Mouse (Mus musculus): ENCODE results near the gene Higd1a. TPM values are rescaled to one million over a fixed set of nuclear protein-coding genes. Genes with fewer than 3 reads are reported as not detected.
A peak's percentile ranks its signal among the peaks of the same experiment; 100 is the strongest.

Gene Higd1a
- polyA plus RNA-seq, 1 experiment from 2014 or later = 317 TPM

- H3K9me3 ChIP-seq (replicated peaks; ENCODE audit: control insufficient read depth, low read length) = no peaks in the 10 kb centered on the region
- no peak overlapping the region for H3K4me3 ChIP-seq (replicated peaks; ENCODE audit: low read length)
- H3K9ac ChIP-seq (ENCODE audit: low read length) = no peak overlapping the region
- no peak overlapping the region for H3K27ac ChIP-seq (ENCODE audit: low read length)
- ATAC-seq (ENCODE audit: insufficient read depth, low FRiP score) = no peak
- H3K4me1 ChIP-seq (ENCODE audit: control insufficient read depth, insufficient read depth, low read length) = peaks cover 3% of the 10 kb centered on the region; the same call in 1 of the 2 replicates
- no peaks in the 10 kb centered on the region for H3K36me3 ChIP-seq (ENCODE audit: control insufficient read depth, insufficient read depth, low read length)
- 84% methylated on average over 5 of the region's 5 CpGs for WGBS
- no peaks in the 10 kb centered on the region for H3K27me3 ChIP-seq (ENCODE audit: control insufficient read depth, insufficient read depth, low read length)
- no peak overlapping the region for H3K4me2 ChIP-seq (ENCODE audit: low read depth, low read length)
Measured at GRCm38 (mm10) chr9:121900282-121900855, 42.2 kb upstream of the Higd1a start.

DNA sequence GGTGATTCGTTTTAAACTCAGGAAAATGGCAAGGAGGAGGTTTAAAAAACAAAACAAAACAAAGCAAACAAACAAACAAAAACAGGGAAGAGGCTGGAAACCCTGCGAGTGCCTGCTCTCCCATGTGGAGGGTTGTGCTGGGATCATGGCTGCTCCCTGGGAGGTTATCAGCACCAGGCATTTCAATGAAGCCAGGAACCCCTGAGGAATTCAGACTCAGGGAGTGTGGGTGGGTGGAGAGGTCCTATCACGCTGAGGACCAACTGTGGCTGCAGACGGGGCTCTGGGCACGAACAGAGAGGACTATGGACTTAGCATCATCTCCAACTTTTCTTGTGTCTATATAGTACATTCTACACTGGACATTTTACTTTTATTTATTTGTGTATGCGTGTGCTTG is 41.1 kb upstream of the Higd1a start:
- no peaks in the 10 kb centered on the region for H3K9me3 ChIP-seq (replicated peaks; ENCODE audit: control insufficient read depth, low read length)
- H3K4me3 ChIP-seq (replicated peaks; ENCODE audit: low read length) = no peak overlapping the region
- no peak overlapping the region for H3K9ac ChIP-seq (ENCODE audit: low read length)
- H3K27me3 ChIP-seq (ENCODE audit: control insufficient read depth, insufficient read depth, low read length) = no peaks in the 10 kb centered on the region
- WGBS = 62% methylated on average over 6 of the region's 6 CpGs
- H3K27ac ChIP-seq (ENCODE audit: low read length) = no peak overlapping the region
- no peaks in the 10 kb centered on the region for H3K36me3 ChIP-seq (ENCODE audit: control insufficient read depth, insufficient read depth, low read length)
- no peak for ATAC-seq (ENCODE audit: insufficient read depth, low FRiP score)
- H3K4me2 ChIP-seq (ENCODE audit: low read depth, low read length) = no peak overlapping the region
- H3K4me1 ChIP-seq (ENCODE audit: control insufficient read depth, insufficient read depth, low read length) = peaks cover 11% of the 10 kb centered on the region; the same call in 1 of the 2 replicates

- ATAC-seq (ENCODE audit: insufficient read depth, low FRiP score) = no peak
- Histone ChIP-seq H3K4me3 (replicated peaks; ENCODE audit: low read length) (no peak within 1 kb of the TSS), H3K4me2 (ENCODE audit: low read depth, low read length) (no peak within 1 kb of the TSS), H3K9ac (ENCODE audit: low read length) (no peak within 1 kb of the TSS), H3K9me3 (replicated peaks; ENCODE audit: control insufficient read depth, low read length) (no peaks in the 10 kb centered on the region), H3K27ac (ENCODE audit: low read length) (peak within 1 kb of the TSS; percentile 81), H3K36me3 (ENCODE audit: control insufficient read depth, insufficient read depth, low read length) (no peaks in the 10 kb centered on the region), H3K27me3 (ENCODE audit: control insufficient read depth, insufficient read depth, low read length) (no peaks in the 10 kb centered on the region), H3K4me1 (ENCODE audit: control insufficient read depth, insufficient read depth, low read length) (peaks cover 13% of the 10 kb centered on the region; the same call in 1 of the 2 replicates)
- 76% methylated on average over 9 of the region's 9 CpGs for WGBS
Measured at GRCm38 (mm10) chr9:121898245-121898644, 40.1 kb upstream of the Higd1a start, which contains the start of gene Ackr2. Gene Ackr2 (plus strand): TSS chr9:121898355.

DNA sequence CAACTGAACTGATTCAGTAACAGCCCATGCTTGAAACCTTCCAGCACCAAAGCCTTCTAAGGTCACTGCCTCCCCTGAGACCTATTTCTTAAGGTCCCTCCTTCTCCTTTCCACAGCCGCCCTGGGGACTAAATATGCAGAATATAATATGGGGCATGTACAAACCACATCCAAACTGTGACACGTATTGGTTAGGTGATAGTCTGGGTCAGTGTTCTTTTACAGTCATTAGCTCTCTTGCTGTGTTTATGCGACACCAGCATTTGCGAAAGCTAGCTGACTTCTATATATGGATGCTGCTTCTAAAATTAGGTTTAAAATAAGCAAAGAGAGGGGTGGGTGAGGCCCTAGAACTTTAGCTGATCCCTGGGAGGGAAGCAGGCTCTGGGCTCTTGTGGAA is 38.7 kb upstream of the Higd1a start:
- H3K4me2 ChIP-seq (ENCODE audit: low read depth, low read length) = no peak overlapping the region
- H3K9ac ChIP-seq (ENCODE audit: low read length) = no peak overlapping the region
- no peak overlapping the region for H3K4me3 ChIP-seq (replicated peaks; ENCODE audit: low read length)
- no peaks in the 10 kb centered on the region for H3K36me3 ChIP-seq (ENCODE audit: control insufficient read depth, insufficient read depth, low read length)
- H3K4me1 ChIP-seq (ENCODE audit: control insufficient read depth, insufficient read depth, low read length) = peaks cover 13% of the 10 kb centered on the region; the same call in 1 of the 2 replicates
- H3K27me3 ChIP-seq (ENCODE audit: control insufficient read depth, insufficient read depth, low read length) = no peaks in the 10 kb centered on the region
- WGBS = 57% methylated on average over 4 of the region's 4 CpGs
- H3K9me3 ChIP-seq (replicated peaks; ENCODE audit: control insufficient read depth, low read length) = no peaks in the 10 kb centered on the region
- peak; percentile 53; the same call in 1 of the 2 replicates for ATAC-seq (ENCODE audit: insufficient read depth, low FRiP score)
- H3K27ac ChIP-seq (ENCODE audit: low read length) = peak overlapping the region; percentile 81

- Histone ChIP-seq H3K9me3 (replicated peaks; ENCODE audit: control insufficient read depth, low read length) (no peaks in the 10 kb centered on the region), H3K4me1 (ENCODE audit: control insufficient read depth, insufficient read depth, low read length) (peaks cover 20% of the 10 kb centered on the region), H3K4me2 (ENCODE audit: low read depth, low read length) (no peak overlapping the region), H3K27me3 (ENCODE audit: control insufficient read depth, insufficient read depth, low read length) (no peaks in the 10 kb centered on the region), H3K9ac (ENCODE audit: low read length) (no peak overlapping the region), H3K36me3 (ENCODE audit: control insufficient read depth, insufficient read depth, low read length) (no peaks in the 10 kb centered on the region), H3K4me3 (replicated peaks; ENCODE audit: low read length) (no peak overlapping the region), H3K27ac (ENCODE audit: low read length) (peak overlapping the region; percentile 44)
- ATAC-seq (ENCODE audit: insufficient read depth, low FRiP score) = no peak; the same call in 1 of the 2 replicates
- 40% methylated on average over 7 of the region's 7 CpGs for WGBS
Measured at GRCm38 (mm10) chr9:121895392-121895993, 37.3 kb upstream of the Higd1a start.

DNA sequence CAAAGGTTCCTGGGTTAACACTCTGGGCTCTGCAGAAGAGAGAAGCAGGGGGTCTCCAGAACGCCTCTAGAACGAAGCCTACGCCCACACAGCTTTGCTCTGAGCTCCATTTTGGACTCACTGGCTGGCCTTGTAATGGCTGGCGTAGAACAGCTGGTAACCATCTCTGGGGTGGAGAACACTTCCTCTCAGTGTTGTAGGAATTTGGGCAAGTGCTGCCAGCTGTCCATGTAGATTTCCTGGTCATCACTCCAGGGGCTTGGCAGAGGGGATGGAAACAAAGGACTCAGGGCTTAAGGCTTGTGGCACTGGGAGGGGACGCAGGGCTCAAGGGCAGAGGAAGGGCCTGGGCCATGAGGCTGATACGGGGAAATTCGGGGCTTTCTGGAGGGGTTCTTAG is 36.3 kb upstream of the Higd1a start:
- H3K4me1 ChIP-seq (ENCODE audit: control insufficient read depth, insufficient read depth, low read length) = peaks cover 27% of the 10 kb centered on the region
- no peaks in the 10 kb centered on the region for H3K27me3 ChIP-seq (ENCODE audit: control insufficient read depth, insufficient read depth, low read length)
- WGBS = 68% methylated on average over 7 of the region's 7 CpGs
- H3K4me2 ChIP-seq (ENCODE audit: low read depth, low read length) = no peak overlapping the region
- H3K9me3 ChIP-seq (replicated peaks; ENCODE audit: control insufficient read depth, low read length) = no peaks in the 10 kb centered on the region
- H3K36me3 ChIP-seq (ENCODE audit: control insufficient read depth, insufficient read depth, low read length) = no peaks in the 10 kb centered on the region
- H3K4me3 ChIP-seq (replicated peaks; ENCODE audit: low read length) = no peak overlapping the region
- no peak for ATAC-seq (ENCODE audit: insufficient read depth, low FRiP score)
- H3K27ac ChIP-seq (ENCODE audit: low read length) = peak overlapping the region; percentile 44; the same call in 1 of the 2 replicates
- no peak overlapping the region for H3K9ac ChIP-seq (ENCODE audit: low read length)

GRCm38 (mm10) chr9:121892057-121892687 is 34.0 kb upstream of the Higd1a start:
- no peaks in the 10 kb centered on the region for H3K27me3 ChIP-seq (ENCODE audit: control insufficient read depth, insufficient read depth, low read length)
- no peak overlapping the region for H3K4me2 ChIP-seq (ENCODE audit: low read depth, low read length)
- no peak overlapping the region for H3K4me3 ChIP-seq (replicated peaks; ENCODE audit: low read length)
- no peak for ATAC-seq (ENCODE audit: insufficient read depth, low FRiP score)
- peaks cover 25% of the 10 kb centered on the region for H3K4me1 ChIP-seq (ENCODE audit: control insufficient read depth, insufficient read depth, low read length)
- H3K36me3 ChIP-seq (ENCODE audit: control insufficient read depth, insufficient read depth, low read length) = no peaks in the 10 kb centered on the region
- no peaks in the 10 kb centered on the region for H3K9me3 ChIP-seq (replicated peaks; ENCODE audit: control insufficient read depth, low read length)
- 80% methylated on average over 12 of the region's 12 CpGs for WGBS
- no peak overlapping the region for H3K27ac ChIP-seq (ENCODE audit: low read length)
- no peak overlapping the region for H3K9ac ChIP-seq (ENCODE audit: low read length)

DNA sequence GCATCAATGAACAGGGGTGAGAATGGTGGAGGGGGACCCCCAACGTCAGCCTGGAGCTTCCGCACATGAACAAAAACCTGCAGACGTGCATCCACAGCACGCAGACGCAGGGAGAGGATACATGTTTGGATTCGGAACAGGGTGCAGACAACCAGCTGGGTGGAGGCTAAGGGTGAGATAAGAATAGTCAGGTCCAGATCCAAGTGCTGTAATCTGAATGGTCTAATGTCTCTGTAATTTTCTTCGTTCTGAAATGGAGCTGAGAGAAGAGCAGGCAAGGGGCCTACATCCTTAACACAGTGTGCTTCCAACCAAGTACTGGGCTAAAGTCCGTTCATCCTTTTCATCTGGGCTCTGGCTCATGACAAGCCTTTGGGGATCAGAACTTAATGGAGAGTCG is 33.1 kb upstream of the Higd1a start:
- no peak for ATAC-seq (ENCODE audit: insufficient read depth, low FRiP score)
- Histone ChIP-seq H3K27me3 (ENCODE audit: control insufficient read depth, insufficient read depth, low read length) (no peaks in the 10 kb centered on the region), H3K36me3 (ENCODE audit: control insufficient read depth, insufficient read depth, low read length) (no peaks in the 10 kb centered on the region), H3K4me1 (ENCODE audit: control insufficient read depth, insufficient read depth, low read length) (peaks cover 24% of the 10 kb centered on the region), H3K4me3 (replicated peaks; ENCODE audit: low read length) (no peak overlapping the region), H3K9ac (ENCODE audit: low read length) (no peak overlapping the region), H3K4me2 (ENCODE audit: low read depth, low read length) (no peak overlapping the region), H3K9me3 (replicated peaks; ENCODE audit: control insufficient read depth, low read length) (no peaks in the 10 kb centered on the region), H3K27ac (ENCODE audit: low read length) (no peak overlapping the region; the same call in 1 of the 2 replicates)
- 83% methylated on average over 9 of the region's 9 CpGs for WGBS

GRCm38 (mm10) chr9:121890441-121890941 is 32.3 kb upstream of the Higd1a start:
- Histone ChIP-seq H3K27ac (ENCODE audit: low read length) (peak overlapping the region; percentile 17), H3K4me3 (replicated peaks; ENCODE audit: low read length) (no peak overlapping the region)
- peak; percentile 77; the same call in 1 of the 2 replicates for ATAC-seq (ENCODE audit: insufficient read depth, low FRiP score)

More at GRCm38 (mm10) chr9:121890441-121890941, 32.3 kb upstream of the Higd1a start:
- H3K9ac ChIP-seq (ENCODE audit: low read length) = peak overlapping the region; percentile 44; the same call in 1 of the 2 replicates
- no peaks in the 10 kb centered on the region for H3K9me3 ChIP-seq (replicated peaks; ENCODE audit: control insufficient read depth, low read length)
- H3K4me1 ChIP-seq (ENCODE audit: control insufficient read depth, insufficient read depth, low read length) = peaks cover 24% of the 10 kb centered on the region
- peak overlapping the region; percentile 35; the same call in 1 of the 2 replicates for H3K4me2 ChIP-seq (ENCODE audit: low read depth, low read length)
- H3K36me3 ChIP-seq (ENCODE audit: control insufficient read depth, insufficient read depth, low read length) = no peaks in the 10 kb centered on the region
- WGBS = 21% methylated on average over 18 of the region's 18 CpGs
- no peaks in the 10 kb centered on the region for H3K27me3 ChIP-seq (ENCODE audit: control insufficient read depth, insufficient read depth, low read length)
